Mouse (Mus musculus) c-Kit-positive CD71-positive TER-119-negative erythroid progenitor cells, embryonic 14.5 days (primary cell): ENCODE measurements around the gene Sf3a2.

ENCODE experiments used
- DNase-seq: peaks from one replicate; pipeline ENCODE4 v3.0.0-alpha.2; 2013; ENCODE audit warnings: low read depth

Sf3a2 gene

GRCm38 (mm10) chr10:80775731-80776130, 22.3 kb upstream of the Sf3a2 start:
- DNase-seq: no peak

- DNase-seq: no peak
Observed at GRCm38 (mm10) chr10:80776358-80776869, 21.6 kb upstream of the Sf3a2 start.

GRCm38 (mm10) chr10:80777123-80777522, 20.9 kb upstream of the Sf3a2 start:
- DNase-seq: no peak

GRCm38 (mm10) chr10:80779565-80779964, 18.4 kb upstream of the Sf3a2 start:
- no peak for DNase-seq

GRCm38 (mm10) chr10:80784302-80784701, 13.7 kb upstream of the Sf3a2 start:
- no peak for DNase-seq

GRCm38 (mm10) chr10:80784871-80785270, 13.1 kb upstream of the Sf3a2 start:
- no peak for DNase-seq

- DNase-seq: no peak
Observed at GRCm38 (mm10) chr10:80785963-80786362, 12.0 kb upstream of the Sf3a2 start.

GRCm38 (mm10) chr10:80787517-80787916, 10.5 kb upstream of the Sf3a2 start:
- no peak for DNase-seq

- no peak for DNase-seq
Observed at GRCm38 (mm10) chr10:80790761-80791404, 7.1 kb upstream of the Sf3a2 start.

GRCm38 (mm10) chr10:80791476-80792174, 6.4 kb upstream of the Sf3a2 start:
- no peak for DNase-seq

- DNase-seq: no peak
Observed at GRCm38 (mm10) chr10:80792175-80793032, 5.6 kb upstream of the Sf3a2 start.

- DNase-seq: no peak
Observed at GRCm38 (mm10) chr10:80793033-80793784, 4.8 kb upstream of the Sf3a2 start.

- no peak for DNase-seq
Observed at GRCm38 (mm10) chr10:80793803-80794202, 4.2 kb upstream of the Sf3a2 start.

- no peak for DNase-seq
Observed at GRCm38 (mm10) chr10:80794750-80795149, 3.2 kb upstream of the Sf3a2 start.

GRCm38 (mm10) chr10:80796307-80796848, 1.6 kb upstream of the Sf3a2 start:
- no peak for DNase-seq

- no peak for DNase-seq
Observed at GRCm38 (mm10) chr10:80797186-80798149, 530 bp upstream of the Sf3a2 start.

- no peak for DNase-seq
Observed at GRCm38 (mm10) chr10:80799070-80799566, 1.1 kb downstream of the Sf3a2 start.

- DNase-seq: no peak
Observed at GRCm38 (mm10) chr10:80802204-80802912, 4.4 kb downstream of the Sf3a2 start.

GRCm38 (mm10) chr10:80802996-80803395, 5.0 kb downstream of the Sf3a2 start:
- no peak for DNase-seq

GRCm38 (mm10) chr10:80804340-80804739, 6.3 kb downstream of the Sf3a2 start:
- no peak for DNase-seq
